Mouse (Mus musculus): ENCODE data around the gene Trappc6a.

Gene Trappc6a

GRCm38 (mm10) chr7:19561765-19562642 lies 53.8 kb downstream of the Trappc6a start:
- peak; percentile 87 to 89 for DNase-seq

GRCm38 (mm10) chr7:19562643-19563410 lies 54.6 kb downstream of the Trappc6a start, which contains the start of gene Ppp1r37:
TSS of gene Ppp1r37 (minus strand) at chr7:19563076.
- no peak for DNase-seq

- no peak for DNase-seq
Measured at GRCm38 (mm10) chr7:19563884-19564283, 55.7 kb downstream of the Trappc6a start.

GRCm38 (mm10) chr7:19564455-19564854 lies 56.3 kb downstream of the Trappc6a start:
- no peak for DNase-seq

Data from thymus, postnatal 36 days (tissue).